20 mouse cellular contexts compared by ENCODE assay signal in genomic region chr5:81475971-81476606, GRCm38 (mm10).
A peak's percentile ranks its signal among the peaks of the same experiment; 100 is the strongest.
DNase-seq lines count a peak whose midpoint lies in the region; ATAC-seq and TF ChIP-seq lines count a peak whose summit lies in the region.
"Had no signal": no experiment of that assay in that cellular context is flagged by ENCODE, and none has a peak within 500 bp of the region (broad histone marks: within the 10 kb centered on the region; RNA-seq: fewer than 3 reads in every experiment).

No protein-coding gene starts in this region.

- H3K27me3 ChIP-seq in kidney, embryonic 16.5 days (ENCODE audit: insufficient read depth, low read length): no peaks in the 10 kb centered on the region
- no peaks in the 10 kb centered on the region for H3K27me3 ChIP-seq in midbrain, embryonic 14.5 days (ENCODE audit: control insufficient read depth, insufficient read depth, low read length)
- H3K27me3 ChIP-seq in midbrain, embryonic 11.5 days (ENCODE audit: control insufficient read depth, insufficient read depth, low read length): no peaks in the 10 kb centered on the region
- H3K27me3 ChIP-seq in intestine, postnatal 0 days (replicated peaks; ENCODE audit: control insufficient read depth, insufficient read depth, low read length): no peaks in the 10 kb centered on the region
- H3K27me3 ChIP-seq: embryonic facial prominence, embryonic 12.5 days; forebrain, embryonic 15.5 days; midbrain, embryonic 13.5 days had no signal

- peak; percentile 49; the same call in 1 of the 2 replicates for ATAC-seq in kidney, embryonic 16.5 days (ENCODE audit: low FRiP score, low TSS enrichment)
- no peak for ATAC-seq in midbrain, embryonic 14.5 days (ENCODE audit: low FRiP score, low TSS enrichment)
- ATAC-seq in midbrain, embryonic 11.5 days (ENCODE audit: low FRiP score): no peak
- ATAC-seq in intestine, postnatal 0 days: peak; percentile 78
- no peak for ATAC-seq in megakaryocyte-erythroid progenitor cell, adult 5-6 weeks (replicated peaks; ENCODE audit: low FRiP score, low TSS enrichment, poor library complexity, severe bottlenecking)
- ATAC-seq: midbrain, embryonic 13.5 days had no signal

- 16% methylated on average over 8 of the region's 8 CpGs for WGBS in kidney, embryonic 16.5 days
- WGBS in midbrain, embryonic 14.5 days: 58% methylated on average over 8 of the region's 8 CpGs
- 66% methylated on average over 8 of the region's 8 CpGs for WGBS in midbrain, embryonic 11.5 days
- WGBS in intestine, postnatal 0 days: 22% methylated on average over 8 of the region's 8 CpGs

- no peaks in the 10 kb centered on the region for H3K36me3 ChIP-seq in kidney, embryonic 16.5 days (ENCODE audit: insufficient read depth, low read length)
- no peaks in the 10 kb centered on the region for H3K36me3 ChIP-seq in midbrain, embryonic 14.5 days (ENCODE audit: control insufficient read depth, insufficient read depth, low read length)
- no peaks in the 10 kb centered on the region for H3K36me3 ChIP-seq in midbrain, embryonic 11.5 days (ENCODE audit: control insufficient read depth, insufficient read depth, low read length)
- no peaks in the 10 kb centered on the region for H3K36me3 ChIP-seq in intestine, postnatal 0 days (ENCODE audit: control insufficient read depth, insufficient read depth)
- H3K36me3 ChIP-seq: embryonic facial prominence, embryonic 12.5 days; forebrain, embryonic 15.5 days; hindbrain, embryonic 10.5 days; midbrain, embryonic 13.5 days had no signal

- no peak overlapping the region for H3K9ac ChIP-seq in kidney, embryonic 16.5 days (replicated peaks; ENCODE audit: low read length)
- H3K9ac ChIP-seq in midbrain, embryonic 14.5 days (replicated peaks; ENCODE audit: low read length): no peak overlapping the region
- H3K9ac ChIP-seq in midbrain, embryonic 11.5 days (ENCODE audit: low read length): no peak overlapping the region
- no peak overlapping the region for H3K9ac ChIP-seq in intestine, postnatal 0 days (ENCODE audit: low read depth, low read length)
- H3K9ac ChIP-seq: embryonic facial prominence, embryonic 12.5 days; forebrain, embryonic 15.5 days; liver, embryonic 14.5 days; midbrain, embryonic 13.5 days had no signal

- H3K9me3 ChIP-seq in kidney, embryonic 16.5 days (ENCODE audit: low read length): no peaks in the 10 kb centered on the region
- no peaks in the 10 kb centered on the region for H3K9me3 ChIP-seq in midbrain, embryonic 14.5 days (ENCODE audit: control insufficient read depth, low read length)
- H3K9me3 ChIP-seq in midbrain, embryonic 11.5 days (ENCODE audit: control insufficient read depth, low read length): no peaks in the 10 kb centered on the region
- H3K9me3 ChIP-seq in intestine, postnatal 0 days (ENCODE audit: control insufficient read depth): no peaks in the 10 kb centered on the region
- H3K9me3 ChIP-seq: embryonic facial prominence, embryonic 12.5 days; forebrain, embryonic 15.5 days; hindbrain, embryonic 10.5 days; midbrain, embryonic 13.5 days had no signal

- DNase-seq in kidney, adult 11 months: no peak
- peak; percentile 47 for DNase-seq in midbrain, embryonic 14.5 days
- DNase-seq in midbrain, embryonic 11.5 days (ENCODE audit: low spot score, missing footprints): no peak
- no peak for DNase-seq in adrenal gland, adult 18-20 months (ENCODE audit: low spot score in 2 of 2)
- DNase-seq: cerebellum, adult 18-20 months; cerebellum, postnatal 36 days; gastrocnemius, postnatal 25 days; heart, adult 2 months; kidney, postnatal 14 days; lung, postnatal 4 days; right cerebral cortex, postnatal 25 days had no signal

- H3K4me3 ChIP-seq in kidney, embryonic 16.5 days (ENCODE audit: low read length): no peak overlapping the region
- no peak overlapping the region for H3K4me3 ChIP-seq in midbrain, embryonic 14.5 days (replicated peaks; ENCODE audit: low read depth, low read length)
- no peak overlapping the region for H3K4me3 ChIP-seq in midbrain, embryonic 11.5 days (ENCODE audit: low read depth, low read length)
- no peak overlapping the region for H3K4me3 ChIP-seq in intestine, postnatal 0 days (ENCODE audit: low read depth, low read length)
- H3K4me3 ChIP-seq: embryonic facial prominence, embryonic 12.5 days; erythroblast, embryonic 14.5 days; forebrain, embryonic 15.5 days; heart, adult 2 months; hindbrain, embryonic 10.5 days; midbrain, embryonic 13.5 days had no signal

- no peak overlapping the region; the same call in 1 of the 2 replicates for H3K27ac ChIP-seq in kidney, embryonic 16.5 days (ENCODE audit: low read length)
- no peak overlapping the region for H3K27ac ChIP-seq in midbrain, embryonic 14.5 days (replicated peaks; ENCODE audit: low read depth, low read length)
- H3K27ac ChIP-seq in midbrain, embryonic 11.5 days (ENCODE audit: low read depth, low read length): no peak overlapping the region
- no peak overlapping the region for H3K27ac ChIP-seq in intestine, postnatal 0 days (ENCODE audit: low read depth, low read length)
- H3K27ac ChIP-seq: embryonic facial prominence, embryonic 12.5 days; forebrain, embryonic 15.5 days; heart, adult 2 months; hindbrain, embryonic 10.5 days; liver, embryonic 14.5 days; midbrain, embryonic 13.5 days had no signal

- H3K4me2 ChIP-seq in kidney, embryonic 16.5 days (replicated peaks; ENCODE audit: low read depth, low read length): no peak overlapping the region
- H3K4me2 ChIP-seq in midbrain, embryonic 14.5 days (ENCODE audit: low read length): no peak overlapping the region
- no peak overlapping the region for H3K4me2 ChIP-seq in midbrain, embryonic 11.5 days
- 0 out of 2 replicates have a peak overlapping the region, but pooled peaks have one; percentile 13 for H3K4me2 ChIP-seq in intestine, postnatal 0 days (replicated peaks; ENCODE audit: low read depth)
- H3K4me2 ChIP-seq: embryonic facial prominence, embryonic 12.5 days; forebrain, embryonic 15.5 days; midbrain, embryonic 13.5 days had no signal

- TF ChIP-seq CTCF in intestine, postnatal 0 days (IDR thresholded peaks at IDR 0.05; ENCODE audit: low read depth): no peak

- peaks cover 10% of the 10 kb centered on the region; the same call in 1 of the 2 replicates for H3K4me1 ChIP-seq in kidney, embryonic 16.5 days (ENCODE audit: insufficient read depth, low read length)
- no peaks in the 10 kb centered on the region for H3K4me1 ChIP-seq in midbrain, embryonic 14.5 days (ENCODE audit: control insufficient read depth, insufficient read depth, low read length)
- H3K4me1 ChIP-seq in midbrain, embryonic 11.5 days (ENCODE audit: control insufficient read depth, insufficient read depth, low read length): no peaks in the 10 kb centered on the region
- no peaks in the 10 kb centered on the region for H3K4me1 ChIP-seq in intestine, postnatal 0 days (replicated peaks; ENCODE audit: control insufficient read depth, insufficient read depth, low read length)
- H3K4me1 ChIP-seq: embryonic facial prominence, embryonic 12.5 days; forebrain, embryonic 15.5 days; midbrain, embryonic 13.5 days had no signal

Comparison
In these comparisons a context has a peak if more than half of its experiments do, and no peak if none do; other contexts are left out.
1. ATAC-seq: peak in kidney, embryonic 16.5 days (single experiment) and intestine, postnatal 0 days (single experiment); none in midbrain, embryonic 14.5 days (single experiment), midbrain, embryonic 11.5 days (single experiment) and megakaryocyte-erythroid progenitor cell, adult 5-6 weeks (single experiment).